Comparison of ENCODE assay signal across 8 mouse cellular contexts in genomic region chr12:84876481-84877121, GRCm38 (mm10). TPM values are rescaled to one million over a fixed set of nuclear protein-coding genes. Genes with fewer than 3 reads are reported as not detected.
A peak's percentile ranks its signal among the peaks of the same experiment; 100 is the strongest.
DNase-seq lines count a peak whose midpoint lies in the region; ATAC-seq lines count a peak whose summit lies in the region.

TSS of gene Ltbp2 (minus strand) at chr12:84876532.

- ATAC-seq in intestine, embryonic 15.5 days = peak; percentile 78

- H3K27me3 ChIP-seq in intestine, embryonic 15.5 days (replicated peaks) = peaks cover 52% of the 10 kb centered on the region
- H3K27me3 ChIP-seq in midbrain, embryonic 10.5 days (ENCODE audit: low read depth, poor library complexity, severe bottlenecking) = peaks cover 61% of the 10 kb centered on the region

- no peak within 1 kb of the TSS for H3K27ac ChIP-seq in intestine, embryonic 15.5 days
- H3K27ac ChIP-seq in midbrain, embryonic 10.5 days (replicated peaks) = no peak within 1 kb of the TSS

- no peaks in the 10 kb centered on the region for H3K36me3 ChIP-seq in intestine, embryonic 15.5 days
- no peaks in the 10 kb centered on the region for H3K36me3 ChIP-seq in midbrain, embryonic 10.5 days

- H3K4me2 ChIP-seq in intestine, embryonic 15.5 days (replicated peaks) = peak within 1 kb of the TSS; percentile 73

- intact Hi-C loops in gastrocnemius, postnatal 36 days (cut with DNase I) = no loop called here
- intact Hi-C loops in left cerebral cortex, postnatal 25 days (cut with DNase I) = loop anchor here (10.0 kb wide), 1 partner anchor 222 kb away; no protein-coding TSS in a partner anchor

- H3K4me1 ChIP-seq in intestine, embryonic 15.5 days (replicated peaks) = peaks cover 20% of the 10 kb centered on the region
- peaks cover 20% of the 10 kb centered on the region for H3K4me1 ChIP-seq in midbrain, embryonic 10.5 days

- H3K4me3 ChIP-seq in intestine, embryonic 15.5 days (replicated peaks) = peak within 1 kb of the TSS; percentile 32
- H3K4me3 ChIP-seq in midbrain, embryonic 10.5 days = peak within 1 kb of the TSS; percentile 45

- no peaks in the 10 kb centered on the region for H3K9me3 ChIP-seq in intestine, embryonic 15.5 days
- H3K9me3 ChIP-seq in midbrain, embryonic 10.5 days (replicated peaks) = no peaks in the 10 kb centered on the region

- WGBS in intestine, embryonic 15.5 days = 3% methylated on average over 34 of the region's 34 CpGs
- 3% methylated on average over 34 of the region's 34 CpGs for WGBS in midbrain, embryonic 10.5 days

- peak; percentile 84 to 86 for DNase-seq in adrenal gland, adult 18-20 months (ENCODE audit: low spot score in 2 of 2)
- DNase-seq in embryo, embryonic 11 days = peak; percentile 76
- peak; percentile 77 to 80 for DNase-seq in gastrocnemius, postnatal 36 days
- peak; percentile 45 to 60 for DNase-seq in left cerebral cortex, postnatal 25 days (ENCODE audit: low spot score in 2 of 2)
- DNase-seq in midbrain, embryonic 10.5 days (ENCODE audit: low spot score) = peak; percentile 72
- DNase-seq in right cerebral cortex, postnatal 36 days (ENCODE audit: low spot score in 2 of 2) = peak; percentile 37 to 59
- peak; percentile 54 for DNase-seq in yolk sac, embryonic 10.5 days (ENCODE audit: low spot score)

- H3K9ac ChIP-seq in intestine, embryonic 15.5 days = no peak within 1 kb of the TSS

RNA-seq across cellular contexts. Expression of gene Ltbp2, which starts in this region (rescaled TPM):
- total RNA-seq in adrenal gland, adult 18-20 months (2021) = 10 to 100 TPM in 1 of 2 experiments, 1 to 10 TPM in 1; 5.7 to 15.7 TPM
- total RNA-seq in gastrocnemius, postnatal 36 days (2021) = 1 to 10 TPM in 1 of 2 experiments, under 1 TPM in 1; 0.48 to 1.5 TPM
- polyA plus RNA-seq in intestine, embryonic 15.5 days (2015; fragmentation: Nextera tagmentation; extraction: Ambion mirVana) = 0.75 and 1.6 TPM in 2 replicates
- total RNA-seq in left cerebral cortex, postnatal 25 days (2021) = under 1 TPM; 0.32 to 0.60 TPM
- 0.11 and 0.22 TPM in 2 replicates for polyA plus RNA-seq in midbrain, embryonic 10.5 days (2016; fragmentation: Nextera tagmentation; extraction: Ambion mirVana)

Comparison
In these comparisons a context has a peak if more than half of its experiments do, and no peak if none do; other contexts are left out.
1. Peak in DNase-seq in left cerebral cortex, postnatal 25 days; RNA of the gene not detected or under 1 TPM.
2. Peak in DNase-seq and H3K4me3 ChIP-seq in midbrain, embryonic 10.5 days; RNA of the gene not detected or under 1 TPM.